Mouse (Mus musculus) midbrain, embryonic 12.5 days (tissue): Measurements from ENCODE around the gene Etv4. TPM values are rescaled to one million over a fixed set of nuclear protein-coding genes. Genes with fewer than 3 reads are reported as not detected.

Experiments used
- ATAC-seq: fragments of 200-750 bp; cut with Nextera tagmentation; 2 replicates; pipeline ENCODE4 v1.8.0; 2017; ENCODE audit warnings: low read depth, moderate TSS enrichment, moderate library complexity; ENCODE audit not compliant: low FRiP score
- H3K27ac ChIP-seq: fragments of 300-500 bp; sonication (generic); replicated peaks from 2 replicates; pipeline ENCODE4 v1.5.1; 2016; ENCODE audit warnings: mild to moderate bottlenecking
- H3K27me3 ChIP-seq: fragments of 300-500 bp; sonication (generic); 2 replicates; pipeline ENCODE4 v1.6.1; 2016; ENCODE audit warnings: mild to moderate bottlenecking
- H3K36me3 ChIP-seq: fragments of 300-500 bp; sonication (generic); 2 replicates; pipeline ENCODE4 v1.6.1; 2016
- H3K4me1 ChIP-seq: fragments of 300-500 bp; sonication (generic); 2 replicates; pipeline ENCODE4 v1.6.1; 2016
- H3K4me2 ChIP-seq: fragments of 300-500 bp; sonication (generic); replicated peaks from 2 replicates; pipeline ENCODE4 v1.6.1; 2016; ENCODE audit warnings: mild to moderate bottlenecking, moderate library complexity
- H3K4me3 ChIP-seq: fragments of 300-500 bp; sonication (generic); 2 replicates; pipeline ENCODE4 v1.5.1; 2016; ENCODE audit warnings: mild to moderate bottlenecking
- H3K9ac ChIP-seq: fragments of 300-500 bp; sonication (generic); replicated peaks from 2 replicates; pipeline ENCODE4 v1.6.1; 2016; ENCODE audit warnings: mild to moderate bottlenecking, moderate library complexity
- H3K9me3 ChIP-seq: fragments of 300-500 bp; sonication (generic); 2 replicates; pipeline ENCODE4 v1.6.1; 2016; ENCODE audit warnings: mild to moderate bottlenecking
- WGBS: fragments of 180-500 bp; shearing (Covaris S2); methylation state at CpG from one replicate; pipeline ENCODE4 v1.1.7; 2016; 5-methylcytosine and 5-hydroxymethylcytosine counted together
- polyA plus RNA-seq: library from polyadenylated mRNA; unstranded; fragments of >200 nt; fragmentation: Nextera tagmentation; extraction: Ambion mirVana; gene quantifications from 2 replicates; pipeline ENCODE4 v1.2.1, GENCODE M21; 2016

The Etv4 gene
- polyA plus RNA-seq, 1 experiment from 2014 or later, result 4.3 TPM

- no peak overlapping the region for H3K4me2 ChIP-seq
- H3K27me3 ChIP-seq, result no peaks in the 10 kb centered on the region
- no peak overlapping the region for H3K9ac ChIP-seq
- H3K9me3 ChIP-seq, result no peaks in the 10 kb centered on the region
- H3K4me3 ChIP-seq, result no peak overlapping the region
- no peak overlapping the region for H3K27ac ChIP-seq
- peaks cover 93% of the 10 kb centered on the region for H3K36me3 ChIP-seq
- no peak for ATAC-seq
- WGBS, result 90% methylated on average over 5 of the region's 5 CpGs
- no peaks in the 10 kb centered on the region for H3K4me1 ChIP-seq
Observed at GRCm38 (mm10) chr11:101758431-101758830, 26.7 kb downstream of the Etv4 start.

DNA sequence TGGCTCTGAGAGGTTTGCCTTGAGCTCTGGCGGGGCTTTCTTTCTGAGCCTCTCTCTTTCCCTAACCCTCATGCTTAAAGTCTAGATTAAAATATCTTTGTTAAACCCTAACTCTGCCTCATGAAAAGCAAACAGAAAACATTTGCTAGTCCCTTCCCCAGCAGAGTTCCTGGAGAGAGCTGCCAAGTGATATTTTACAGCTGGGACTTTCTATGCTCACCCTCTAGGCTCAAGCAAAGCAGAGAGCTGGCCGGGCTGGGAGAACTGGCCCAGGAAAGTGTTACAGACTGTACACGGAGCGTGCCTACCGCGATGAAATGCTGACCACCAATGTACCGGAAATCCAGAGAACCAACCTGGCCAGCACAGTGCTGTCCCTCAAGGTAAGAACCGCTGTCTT, 27.8 kb downstream of the Etv4 start:
- Histone ChIP-seq H3K27me3 (no peaks in the 10 kb centered on the region), H3K9ac (no peak overlapping the region), H3K4me2 (no peak overlapping the region), H3K36me3 (peaks cover 96% of the 10 kb centered on the region), H3K27ac (no peak overlapping the region), H3K4me1 (no peaks in the 10 kb centered on the region), H3K4me3 (no peak overlapping the region), H3K9me3 (no peaks in the 10 kb centered on the region)
- WGBS, result 93% methylated on average over 8 of the region's 8 CpGs
- ATAC-seq, result no peak

- H3K4me2 ChIP-seq, result no peak overlapping the region
- no peak overlapping the region for H3K9ac ChIP-seq
- no peaks in the 10 kb centered on the region for H3K27me3 ChIP-seq
- no peaks in the 10 kb centered on the region for H3K4me1 ChIP-seq
- H3K4me3 ChIP-seq, result no peak overlapping the region
- no peak overlapping the region for H3K27ac ChIP-seq
- WGBS, result 97% methylated on average over 8 of the region's 8 CpGs
- H3K36me3 ChIP-seq, result peaks cover 96% of the 10 kb centered on the region
- no peaks in the 10 kb centered on the region for H3K9me3 ChIP-seq
- no peak for ATAC-seq
Observed at GRCm38 (mm10) chr11:101756616-101757015, 28.6 kb downstream of the Etv4 start.

DNA sequence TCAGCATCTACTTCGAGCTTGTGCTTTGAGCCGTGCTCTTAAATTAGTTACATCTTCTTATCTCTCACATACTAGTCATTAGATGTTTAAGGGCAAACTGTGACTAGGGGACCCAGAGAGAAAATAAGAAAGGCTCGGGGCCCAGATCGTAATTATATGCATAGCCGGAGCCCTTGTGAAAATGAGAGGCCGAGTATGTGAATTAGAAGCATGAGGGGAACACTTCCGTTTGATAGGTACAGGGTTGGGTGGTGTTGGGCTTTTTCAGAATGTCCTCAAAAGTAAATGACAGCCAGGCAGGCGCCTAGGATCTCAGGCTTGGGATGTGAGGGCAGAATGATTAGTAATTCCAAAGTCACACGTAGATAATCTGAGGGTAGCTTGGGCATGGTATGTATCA, 51.6 kb downstream of the Etv4 start:
- Histone ChIP-seq H3K36me3 (peaks cover 36% of the 10 kb centered on the region), H3K9ac (peak overlapping the region; percentile 83), H3K4me1 (peaks cover 16% of the 10 kb centered on the region), H3K4me3 (peak overlapping the region; percentile 84), H3K27me3 (no peaks in the 10 kb centered on the region), H3K9me3 (no peaks in the 10 kb centered on the region), H3K4me2 (peak overlapping the region; percentile 85), H3K27ac (no peak overlapping the region)
- 34% methylated on average over 9 of the region's 9 CpGs for WGBS
- ATAC-seq, result no peak

GRCm38 (mm10) chr11:101732518-101733440, 52.4 kb downstream of the Etv4 start, which contains the start of gene Dhx8:
Gene Dhx8, plus strand, starts transcription at chr11:101732919.
- peak; percentile 97 for ATAC-seq
- Histone ChIP-seq H3K4me2 (peak within 1 kb of the TSS; percentile 85), H3K9ac (peak within 1 kb of the TSS; percentile 83), H3K4me3 (peak within 1 kb of the TSS; percentile 84), H3K27ac (peak within 1 kb of the TSS; percentile 10; the same call in 1 of the 2 replicates), H3K4me1 (peaks cover 16% of the 10 kb centered on the region), H3K36me3 (peaks cover 28% of the 10 kb centered on the region), H3K27me3 (no peaks in the 10 kb centered on the region), H3K9me3 (no peaks in the 10 kb centered on the region)
- WGBS, result under 1% methylated on average over 51 of the region's 51 CpGs

GRCm38 (mm10) chr11:101729308-101729707, 55.9 kb downstream of the Etv4 start:
- Histone ChIP-seq H3K4me1 (peaks cover 22% of the 10 kb centered on the region), H3K27me3 (no peaks in the 10 kb centered on the region), H3K4me3 (no peak overlapping the region), H3K9me3 (no peaks in the 10 kb centered on the region), H3K9ac (no peak overlapping the region), H3K36me3 (no peaks in the 10 kb centered on the region), H3K4me2 (no peak overlapping the region), H3K27ac (no peak overlapping the region)
- ATAC-seq, result no peak
- WGBS, result 73% methylated on average over 3 of the region's 3 CpGs

DNA sequence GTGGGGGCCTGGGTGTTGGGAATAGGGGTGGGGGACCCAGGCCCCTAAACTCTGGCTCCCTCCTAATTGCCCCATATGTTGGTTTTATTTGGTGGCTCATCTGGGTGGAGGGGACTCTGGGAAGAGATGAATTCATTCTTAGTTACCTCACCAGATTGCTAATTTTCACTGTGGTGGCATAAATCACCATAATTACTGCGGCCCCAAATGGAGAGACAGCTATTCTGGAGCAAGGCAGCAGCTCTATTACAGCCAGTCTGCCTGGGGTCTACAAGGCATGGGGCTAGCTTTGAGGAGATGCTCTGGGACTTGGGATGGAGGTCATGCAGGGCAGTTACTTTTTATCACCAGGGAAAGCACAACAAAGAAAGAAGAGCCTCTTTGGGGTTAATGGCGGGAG, 58.4 kb downstream of the Etv4 start:
- H3K9me3 ChIP-seq, result no peaks in the 10 kb centered on the region

GRCm38 (mm10) chr11:101725043-101725442, 60.1 kb downstream of the Etv4 start:
- no peaks in the 10 kb centered on the region for H3K36me3 ChIP-seq
- H3K4me2 ChIP-seq, result no peak overlapping the region
- H3K9ac ChIP-seq, result no peak overlapping the region
- H3K4me1 ChIP-seq, result peaks cover 6% of the 10 kb centered on the region
- whole genome bisulfite sequencing, result 80% methylated on average over 8 of the region's 8 CpGs
- H3K9me3 ChIP-seq, result no peaks in the 10 kb centered on the region
- no peaks in the 10 kb centered on the region for H3K27me3 ChIP-seq
- no peak overlapping the region for H3K4me3 ChIP-seq
- no peak overlapping the region for H3K27ac ChIP-seq
- no peak for ATAC-seq

More for the DNA sequence above, 58.4 kb downstream of the Etv4 start:
- Histone ChIP-seq H3K9ac (no peak overlapping the region), H3K27me3 (no peaks in the 10 kb centered on the region), H3K27ac (peak overlapping the region; percentile 65), H3K4me3 (no peak overlapping the region), H3K36me3 (no peaks in the 10 kb centered on the region), H3K4me1 (peaks cover 6% of the 10 kb centered on the region), H3K4me2 (no peak overlapping the region)
- 30% methylated on average over 2 of the region's 2 CpGs for WGBS
- ATAC-seq, result no peak

DNA sequence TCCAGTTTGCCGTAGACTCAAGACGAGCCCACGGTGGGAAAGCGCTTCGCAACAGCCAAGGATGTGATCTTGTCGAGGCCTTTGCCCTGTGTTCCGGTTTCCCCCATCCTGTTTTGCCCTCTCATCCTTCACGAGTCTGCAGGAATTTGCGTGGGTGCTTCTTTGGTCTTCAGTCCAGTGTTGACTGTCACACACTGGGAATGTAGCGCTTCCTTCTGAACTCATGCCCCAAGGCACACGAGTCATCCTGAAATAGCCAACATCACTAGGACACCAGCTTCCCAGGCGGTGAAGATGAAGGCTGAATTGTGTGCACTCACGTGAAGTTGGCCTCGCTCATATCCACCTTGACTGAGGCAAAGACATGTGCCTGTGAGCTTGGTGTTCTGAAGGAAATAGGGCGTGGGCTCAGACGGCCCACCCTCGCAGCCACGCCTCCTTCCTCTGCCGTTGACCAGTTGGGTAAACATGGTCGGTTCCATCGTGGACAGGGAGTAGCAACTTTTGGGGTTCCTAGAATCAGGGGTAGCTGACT, 65.1 kb downstream of the Etv4 start:
- Histone ChIP-seq H3K4me1 (peaks cover 5% of the 10 kb centered on the region), H3K4me3 (no peak overlapping the region), H3K9me3 (no peaks in the 10 kb centered on the region), H3K27ac (no peak overlapping the region), H3K36me3 (no peaks in the 10 kb centered on the region), H3K4me2 (no peak overlapping the region), H3K27me3 (no peaks in the 10 kb centered on the region), H3K9ac (no peak overlapping the region)
- 86% methylated on average over 21 of the region's 21 CpGs for WGBS
- no peak for ATAC-seq

Other genes with a start within 250 kb of the Etv4 start
- 16.1 and 21.1 TPM in 2 replicates for gene Brca1, start 233.4 kb downstream of the Etv4 start, polyA plus RNA-seq
- 119 and 130 TPM in 2 replicates for gene Nbr1, start 233.2 kb downstream of the Etv4 start, polyA plus RNA-seq
- gene Tmem106a, start 203.1 kb downstream of the Etv4 start, polyA plus RNA-seq, result 3.4 and 4.5 TPM in 2 replicates
- gene Gm11634, start 186.1 kb downstream of the Etv4 start, polyA plus RNA-seq, result not detected in 2 replicates
- gene Rdm1, start 158.2 kb downstream of the Etv4 start, polyA plus RNA-seq, result 41.9 and 48.9 TPM in 2 replicates
- 6.5 and 8.4 TPM in 2 replicates for gene Arl4d, start 119.8 kb downstream of the Etv4 start, polyA plus RNA-seq
- gene Dhx8, start 52.5 kb downstream of the Etv4 start, polyA plus RNA-seq, result 46.9 and 48.0 TPM in 2 replicates
- gene Meox1, start 109.0 kb upstream of the Etv4 start, polyA plus RNA-seq, result 0.23 TPM in 1 of 2 replicates, not detected in the other
- 0.17 and 0.25 TPM in 2 replicates for gene Sost, start 181.6 kb upstream of the Etv4 start, polyA plus RNA-seq
- not detected in 2 replicates for gene Cfap97d1, start 198.9 kb upstream of the Etv4 start, polyA plus RNA-seq
- gene Dusp3, start 201.6 kb upstream of the Etv4 start, polyA plus RNA-seq, result 9.3 and 9.6 TPM in 2 replicates
- gene Mpp3, start 243.1 kb upstream of the Etv4 start, polyA plus RNA-seq, result 32.1 and 33.2 TPM in 2 replicates